Mouse (Mus musculus): ENCODE data around the gene Pold3. TPM values are rescaled to one million over a fixed set of nuclear protein-coding genes. Genes with fewer than 3 reads are reported as not detected.
"Not testable (repeated sequence)": the region's sequence is repeated elsewhere in the genome, so short reads cannot be mapped to it uniquely, and the experiment has no call there.

The Pold3 gene
- polyA plus RNA-seq, 1 experiment: 7.9 TPM

DNA sequence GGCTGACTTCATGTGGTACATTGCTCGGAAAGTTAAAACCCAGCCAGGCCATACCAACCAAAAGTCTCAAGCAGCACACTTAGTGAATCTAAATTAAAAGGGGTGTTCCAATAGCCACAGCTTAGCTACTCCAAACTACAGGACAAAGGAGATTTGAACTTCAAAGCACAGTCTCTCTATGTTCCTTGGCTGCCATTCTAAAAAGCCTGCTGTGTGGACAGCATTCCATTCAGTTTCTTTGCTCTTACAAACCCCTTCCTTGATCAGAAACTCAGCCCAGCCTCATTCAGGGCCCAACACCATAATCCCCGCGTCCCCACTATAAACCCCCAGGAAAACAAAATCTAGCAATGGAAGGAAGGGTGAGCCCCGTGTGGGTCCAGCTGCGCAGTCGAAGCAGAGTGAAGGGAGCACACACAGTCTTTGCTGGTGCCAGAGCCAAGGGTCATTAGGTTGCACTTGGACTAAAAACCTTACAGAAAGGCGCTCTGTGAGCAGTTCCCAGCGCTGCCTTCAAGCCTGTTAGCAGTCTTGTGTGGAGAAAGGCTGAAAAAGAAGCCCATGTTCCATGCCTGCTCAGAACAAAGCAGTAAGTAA lies 35.1 kb downstream of the Pold3 start:
- peaks cover 40% of the 10 kb centered on the region for H3K36me3 ChIP-seq (ENCODE audit: control insufficient read depth, insufficient read depth, low read length)
- H3K4me3 ChIP-seq (ENCODE audit: extremely low read depth, insufficient read depth, insufficient read length): no peak overlapping the region
- no peaks in the 10 kb centered on the region for H3K4me1 ChIP-seq (ENCODE audit: control insufficient read depth, insufficient read depth, insufficient read length)
- no peak for DNase-seq (ENCODE audit: low read depth in 1 of 2, low spot score in 2 of 2)
- TF ChIP-seq POLR2A (IDR thresholded peaks at IDR 0.05; ENCODE audit: low read depth, low read length): no peak
- TF ChIP-seq CTCF (IDR thresholded peaks at IDR 0.05; ENCODE audit: extremely low read depth, insufficient read depth, insufficient read length, insufficient replicate concordance): no peak
- H3K27ac ChIP-seq (ENCODE audit: insufficient read depth, low read length): no peak overlapping the region
- no peaks in the 10 kb centered on the region for H3K27me3 ChIP-seq (ENCODE audit: control insufficient read depth, insufficient read depth, low read length)
- 97% methylated on average over 8 of the region's 8 CpGs for WGBS

DNA sequence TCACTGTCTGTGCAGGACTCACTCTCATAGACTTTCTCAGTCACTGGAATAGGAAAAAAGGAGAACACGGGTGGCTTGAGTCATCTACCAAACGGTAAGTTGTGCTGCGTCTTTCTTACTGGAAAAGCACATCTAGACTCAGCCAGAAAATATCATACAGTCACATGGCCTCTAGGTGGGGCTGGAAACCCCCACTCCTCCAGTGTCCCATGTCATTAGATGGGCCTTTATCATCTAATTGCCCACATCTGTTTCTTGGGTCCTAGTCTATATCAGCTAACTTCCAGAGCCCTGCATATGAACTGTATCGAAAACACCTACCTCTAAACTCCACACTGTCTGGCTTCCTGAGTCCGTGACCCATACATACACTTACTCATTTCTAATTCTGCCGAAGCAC lies 37.6 kb downstream of the Pold3 start:
- 90% methylated on average over 6 of the region's 6 CpGs for WGBS
- no peak for TF ChIP-seq POLR2A (IDR thresholded peaks at IDR 0.05; ENCODE audit: low read depth, low read length)
- TF ChIP-seq CTCF (IDR thresholded peaks at IDR 0.05; ENCODE audit: extremely low read depth, insufficient read depth, insufficient read length, insufficient replicate concordance): no peak
- Histone ChIP-seq H3K27me3 (ENCODE audit: control insufficient read depth, insufficient read depth, low read length) (no peaks in the 10 kb centered on the region), H3K4me3 (ENCODE audit: extremely low read depth, insufficient read depth, insufficient read length) (no peak overlapping the region), H3K36me3 (ENCODE audit: control insufficient read depth, insufficient read depth, low read length) (peaks cover 34% of the 10 kb centered on the region), H3K4me1 (ENCODE audit: control insufficient read depth, insufficient read depth, insufficient read length) (no peaks in the 10 kb centered on the region), H3K27ac (ENCODE audit: insufficient read depth, low read length) (no peak overlapping the region)
- DNase-seq (ENCODE audit: low read depth in 1 of 2, low spot score in 2 of 2): no peak

DNA sequence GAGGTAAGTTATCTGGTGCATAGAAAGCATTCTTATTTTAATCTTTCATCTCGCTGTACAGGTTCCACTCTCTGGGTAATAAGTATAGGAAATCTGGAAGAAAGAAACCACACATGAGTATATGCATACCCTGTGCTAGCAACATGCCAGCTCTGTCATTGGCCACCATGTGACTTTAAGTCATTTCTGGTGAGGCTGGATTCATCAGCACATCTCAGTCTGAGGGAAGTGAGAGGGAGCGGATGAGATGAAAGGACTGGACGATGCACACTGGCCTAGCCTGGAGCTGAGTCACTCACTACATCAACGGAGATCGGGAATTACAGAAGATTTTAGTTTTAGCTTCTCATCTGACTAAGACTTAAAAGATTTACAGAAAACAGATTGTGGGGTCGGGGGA lies 38.5 kb downstream of the Pold3 start:
- WGBS: 97% methylated on average over 6 of the region's 6 CpGs
- no peak overlapping the region for H3K27ac ChIP-seq (ENCODE audit: insufficient read depth, low read length)
- H3K4me1 ChIP-seq (ENCODE audit: control insufficient read depth, insufficient read depth, insufficient read length): no peaks in the 10 kb centered on the region
- no peaks in the 10 kb centered on the region for H3K27me3 ChIP-seq (ENCODE audit: control insufficient read depth, insufficient read depth, low read length)
- TF ChIP-seq CTCF (IDR thresholded peaks at IDR 0.05; ENCODE audit: extremely low read depth, insufficient read depth, insufficient read length, insufficient replicate concordance): no peak
- no peak for TF ChIP-seq POLR2A (IDR thresholded peaks at IDR 0.05; ENCODE audit: low read depth, low read length)
- no peak overlapping the region for H3K4me3 ChIP-seq (ENCODE audit: extremely low read depth, insufficient read depth, insufficient read length)
- peaks cover 32% of the 10 kb centered on the region for H3K36me3 ChIP-seq (ENCODE audit: control insufficient read depth, insufficient read depth, low read length)
- no peak for DNase-seq (ENCODE audit: low read depth in 1 of 2, low spot score in 2 of 2)

DNA sequence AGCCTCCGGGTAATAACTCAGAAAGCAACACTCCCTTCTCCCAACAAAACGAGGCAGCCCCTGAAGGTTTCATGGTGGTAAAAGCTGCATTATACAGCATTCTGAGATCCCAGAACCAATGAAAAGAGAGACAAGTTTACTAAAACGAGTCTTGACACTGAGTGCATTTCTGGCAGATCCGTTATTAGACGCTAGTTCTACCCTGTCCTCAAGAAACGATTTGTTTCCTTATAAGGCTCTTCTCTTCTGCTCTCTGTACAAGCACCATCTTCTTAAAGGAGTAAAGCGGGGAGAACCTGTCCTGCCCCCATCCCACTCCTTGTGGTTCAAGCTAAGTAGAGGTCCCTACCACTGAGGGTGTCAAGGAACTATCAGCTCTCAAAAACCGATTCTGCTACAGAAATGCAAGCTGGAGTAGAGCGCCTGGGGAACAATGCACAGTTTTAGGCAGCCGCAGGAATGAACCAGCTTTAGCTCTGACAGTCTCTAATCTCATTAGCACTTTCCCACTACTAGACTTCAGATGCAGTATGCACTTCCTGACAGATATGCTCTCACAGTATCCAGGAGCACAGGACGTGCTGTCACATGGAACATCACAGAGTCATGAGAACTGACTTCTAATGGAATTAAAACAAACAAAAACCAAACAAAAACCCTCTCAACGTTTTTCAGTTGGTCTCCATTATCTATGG lies 41.1 kb downstream of the Pold3 start:
- Histone ChIP-seq H3K4me1 (ENCODE audit: control insufficient read depth, insufficient read depth, insufficient read length) (no peaks in the 10 kb centered on the region), H3K4me3 (ENCODE audit: extremely low read depth, insufficient read depth, insufficient read length) (no peak overlapping the region), H3K36me3 (ENCODE audit: control insufficient read depth, insufficient read depth, low read length) (peaks cover 16% of the 10 kb centered on the region), H3K27ac (ENCODE audit: insufficient read depth, low read length) (no peak overlapping the region), H3K27me3 (ENCODE audit: control insufficient read depth, insufficient read depth, low read length) (no peaks in the 10 kb centered on the region)
- TF ChIP-seq POLR2A (IDR thresholded peaks at IDR 0.05; ENCODE audit: low read depth, low read length): no peak
- TF ChIP-seq CTCF (IDR thresholded peaks at IDR 0.05; ENCODE audit: extremely low read depth, insufficient read depth, insufficient read length, insufficient replicate concordance): no peak
- 88% methylated on average over 12 of the region's 12 CpGs for WGBS
- no peak for DNase-seq (ENCODE audit: low read depth in 1 of 2, low spot score in 2 of 2)

DNA sequence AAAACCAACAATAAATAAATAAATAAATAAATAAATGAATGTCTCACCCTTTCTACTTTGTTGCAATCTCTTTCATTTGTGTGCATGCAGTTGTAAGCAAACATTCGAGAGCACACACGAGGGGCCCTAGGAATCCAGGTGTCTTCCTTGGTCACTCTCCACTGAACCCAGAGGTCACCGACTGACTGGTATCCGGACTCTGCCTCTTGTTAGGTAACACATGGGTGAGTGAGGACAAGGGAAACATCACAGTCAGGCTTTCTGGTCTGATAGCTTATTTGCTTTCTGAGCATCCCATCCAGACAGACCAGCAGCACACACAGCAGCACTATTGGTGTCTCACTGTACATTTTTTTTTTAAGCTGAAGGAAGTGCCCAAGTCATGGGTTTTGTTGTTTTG lies 44.3 kb downstream of the Pold3 start:
- no peak overlapping the region for H3K27ac ChIP-seq (ENCODE audit: insufficient read depth, low read length)
- H3K27me3 ChIP-seq (ENCODE audit: control insufficient read depth, insufficient read depth, low read length): no peaks in the 10 kb centered on the region
- TF ChIP-seq CTCF (IDR thresholded peaks at IDR 0.05; ENCODE audit: extremely low read depth, insufficient read depth, insufficient read length, insufficient replicate concordance): no peak
- no peak for TF ChIP-seq POLR2A (IDR thresholded peaks at IDR 0.05; ENCODE audit: low read depth, low read length)
- no peaks in the 10 kb centered on the region for H3K36me3 ChIP-seq (ENCODE audit: control insufficient read depth, insufficient read depth, low read length)
- 94% methylated on average over 4 of the region's 4 CpGs for WGBS
- no peak for DNase-seq (ENCODE audit: low read depth in 1 of 2, low spot score in 2 of 2)
- H3K4me1 ChIP-seq (ENCODE audit: control insufficient read depth, insufficient read depth, insufficient read length): no peaks in the 10 kb centered on the region
- no peak overlapping the region for H3K4me3 ChIP-seq (ENCODE audit: extremely low read depth, insufficient read depth, insufficient read length)

DNA sequence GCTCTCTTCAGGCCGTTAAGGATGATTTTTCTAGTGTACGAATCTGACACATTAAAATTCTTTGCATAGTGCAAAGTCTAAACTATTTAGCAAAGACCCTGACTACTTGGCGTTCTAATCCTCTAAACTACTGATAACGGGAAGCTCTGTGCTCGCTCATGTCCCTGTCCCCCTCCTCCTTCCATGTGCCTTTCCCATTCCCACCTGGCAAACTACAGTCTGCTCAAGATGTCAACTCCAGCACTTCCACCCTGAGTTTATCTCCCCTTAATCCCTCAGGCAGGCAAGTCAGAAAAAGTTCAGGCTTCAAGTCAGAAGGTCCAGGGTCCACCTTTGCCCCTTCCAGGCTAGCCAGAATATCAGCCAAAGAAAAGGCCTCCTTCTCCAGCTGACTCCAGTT lies 45.1 kb downstream of the Pold3 start:
- H3K27ac ChIP-seq (ENCODE audit: insufficient read depth, low read length): no peak overlapping the region
- WGBS: 87% methylated on average over 5 of the region's 5 CpGs
- H3K4me3 ChIP-seq (ENCODE audit: extremely low read depth, insufficient read depth, insufficient read length): no peak overlapping the region
- no peaks in the 10 kb centered on the region for H3K4me1 ChIP-seq (ENCODE audit: control insufficient read depth, insufficient read depth, insufficient read length)
- DNase-seq (ENCODE audit: low read depth in 1 of 2, low spot score in 2 of 2): no peak
- no peak for TF ChIP-seq POLR2A (IDR thresholded peaks at IDR 0.05; ENCODE audit: low read depth, low read length)
- TF ChIP-seq CTCF (IDR thresholded peaks at IDR 0.05; ENCODE audit: extremely low read depth, insufficient read depth, insufficient read length, insufficient replicate concordance): no peak
- no peaks in the 10 kb centered on the region for H3K27me3 ChIP-seq (ENCODE audit: control insufficient read depth, insufficient read depth, low read length)
- no peaks in the 10 kb centered on the region for H3K36me3 ChIP-seq (ENCODE audit: control insufficient read depth, insufficient read depth, low read length)

DNA sequence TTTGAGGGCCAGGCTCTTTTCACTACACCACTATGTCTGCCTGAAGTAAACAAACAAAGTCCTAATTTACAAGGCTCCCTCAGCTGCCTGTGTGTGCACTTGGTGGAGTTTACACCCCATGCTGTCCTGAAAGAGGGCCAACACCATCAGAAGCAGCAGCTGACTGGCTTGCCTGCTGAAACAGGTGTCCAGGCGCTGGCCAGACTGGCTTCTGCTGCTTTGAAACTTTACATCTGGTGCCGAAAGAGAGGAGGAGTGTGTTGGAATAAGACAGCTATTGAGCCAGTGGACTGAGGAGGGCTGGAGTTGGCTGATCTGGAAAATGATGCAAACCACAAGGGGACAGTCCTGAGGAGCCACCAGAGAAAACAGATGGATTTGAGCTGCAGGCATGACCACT lies 47.4 kb downstream of the Pold3 start:
- no peaks in the 10 kb centered on the region for H3K4me1 ChIP-seq (ENCODE audit: control insufficient read depth, insufficient read depth, insufficient read length)
- TF ChIP-seq POLR2A (IDR thresholded peaks at IDR 0.05; ENCODE audit: low read depth, low read length) (no peak), CTCF (IDR thresholded peaks at IDR 0.05; ENCODE audit: extremely low read depth, insufficient read depth, insufficient read length, insufficient replicate concordance) (no peak)
- no peak overlapping the region for H3K27ac ChIP-seq (ENCODE audit: insufficient read depth, low read length)
- 89% methylated on average over 2 of the region's 2 CpGs for WGBS
- no peak for DNase-seq (ENCODE audit: low read depth in 1 of 2, low spot score in 2 of 2)
- H3K36me3 ChIP-seq (ENCODE audit: control insufficient read depth, insufficient read depth, low read length): no peaks in the 10 kb centered on the region
- H3K4me3 ChIP-seq (ENCODE audit: extremely low read depth, insufficient read depth, insufficient read length): no peak overlapping the region
- no peaks in the 10 kb centered on the region for H3K27me3 ChIP-seq (ENCODE audit: control insufficient read depth, insufficient read depth, low read length)

DNA sequence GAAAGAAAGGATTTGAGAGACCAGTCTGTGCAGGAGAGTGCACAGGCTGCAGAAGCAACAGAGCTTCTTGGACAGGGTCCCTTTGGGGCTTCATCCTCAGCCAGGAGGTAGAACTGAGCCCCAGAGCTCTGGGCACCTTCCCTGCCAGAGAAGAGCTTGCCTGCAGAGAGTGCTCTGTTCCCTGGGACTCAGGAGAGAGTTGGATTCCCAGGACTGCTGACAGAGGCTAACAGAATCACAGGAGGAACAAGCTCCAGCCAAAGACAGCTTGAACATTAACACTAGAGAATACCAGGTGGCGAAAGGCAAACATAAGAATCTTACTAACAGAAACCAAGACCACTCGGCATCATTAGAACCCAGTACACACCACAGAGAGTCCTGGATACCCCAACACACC lies 68.4 kb downstream of the Pold3 start:
- not testable (repeated sequence) for H3K4me1 ChIP-seq (ENCODE audit: control insufficient read depth, insufficient read depth, insufficient read length); H3K36me3 ChIP-seq (ENCODE audit: control insufficient read depth, insufficient read depth, low read length); DNase-seq (ENCODE audit: low read depth in 1 of 2, low spot score in 2 of 2); H3K4me3 ChIP-seq (ENCODE audit: extremely low read depth, insufficient read depth, insufficient read length); H3K27me3 ChIP-seq (ENCODE audit: control insufficient read depth, insufficient read depth, low read length); H3K27ac ChIP-seq (ENCODE audit: insufficient read depth, low read length)
- WGBS: 93% methylated on average over 2 of the region's 2 CpGs

Data from spleen, adult 2 months (tissue).